Mouse (Mus musculus) CD4-positive, CD25-positive, alpha-beta regulatory T cell, adult 4 months (primary cell): ENCODE measurements around the gene Gtse1. TPM values are rescaled to one million over a fixed set of nuclear protein-coding genes. Genes with fewer than 3 reads are reported as not detected.

Experiments
- ATAC-seq: one replicate; pipeline ENCODE4 v1.8.0; 2017
- polyA plus RNA-seq, 2 experiments: library from polyadenylated mRNA; unstranded; fragments of 100-300 nt; shearing (Covaris generic); gene quantifications; one replicate each; pipeline ENCODE4 v1.2.1; 2017

The Gtse1 gene
- polyA plus RNA-seq, 2 experiments from 2014 or later = 3.0 to 7.1 TPM

- ATAC-seq = no peak
Measured at GRCm38 (mm10) chr15:85877336-85877735, 17.8 kb downstream of the Gtse1 start.

- peak; percentile 92 for ATAC-seq
Measured at GRCm38 (mm10) chr15:85878848-85879497, 19.4 kb downstream of the Gtse1 start, which contains the start of gene Trmu. TSS of gene Trmu (plus strand) at chr15:85879312.

- peak; percentile 35 for ATAC-seq
Measured at GRCm38 (mm10) chr15:85879498-85879895, 20.0 kb downstream of the Gtse1 start.

- no peak for ATAC-seq
Measured at GRCm38 (mm10) chr15:85885606-85886005, 26.1 kb downstream of the Gtse1 start.

GRCm38 (mm10) chr15:85889235-85889634 lies 29.7 kb downstream of the Gtse1 start:
- no peak for ATAC-seq

GRCm38 (mm10) chr15:85891971-85892370 lies 32.4 kb downstream of the Gtse1 start:
- no peak for ATAC-seq

GRCm38 (mm10) chr15:85892498-85893118 lies 33.1 kb downstream of the Gtse1 start:
- ATAC-seq = no peak

GRCm38 (mm10) chr15:85893871-85894270 lies 34.3 kb downstream of the Gtse1 start:
- ATAC-seq = no peak

GRCm38 (mm10) chr15:85896284-85896683 lies 36.7 kb downstream of the Gtse1 start:
- peak; percentile 81 for ATAC-seq

- ATAC-seq = no peak
Measured at GRCm38 (mm10) chr15:85897113-85897512, 37.6 kb downstream of the Gtse1 start.

- ATAC-seq = no peak
Measured at GRCm38 (mm10) chr15:85899396-85899795, 39.9 kb downstream of the Gtse1 start.

- no peak for ATAC-seq
Measured at GRCm38 (mm10) chr15:85900318-85900717, 40.8 kb downstream of the Gtse1 start.

GRCm38 (mm10) chr15:85900801-85901200 lies 41.3 kb downstream of the Gtse1 start:
- no peak for ATAC-seq

- ATAC-seq = no peak
Measured at GRCm38 (mm10) chr15:85902505-85902904, 43.0 kb downstream of the Gtse1 start.

- no peak for ATAC-seq
Measured at GRCm38 (mm10) chr15:85903826-85904225, 44.3 kb downstream of the Gtse1 start.

- ATAC-seq = no peak
Measured at GRCm38 (mm10) chr15:85908660-85909491, 49.3 kb downstream of the Gtse1 start.

GRCm38 (mm10) chr15:85909492-85909829 lies 49.9 kb downstream of the Gtse1 start:
- no peak for ATAC-seq

GRCm38 (mm10) chr15:85909931-85910330 lies 50.4 kb downstream of the Gtse1 start:
- ATAC-seq = no peak

GRCm38 (mm10) chr15:85913605-85914004 lies 54.1 kb downstream of the Gtse1 start:
- ATAC-seq = no peak

GRCm38 (mm10) chr15:85919191-85919891 lies 59.8 kb downstream of the Gtse1 start:
- ATAC-seq = no peak

- ATAC-seq = no peak
Measured at GRCm38 (mm10) chr15:85919892-85920248, 60.3 kb downstream of the Gtse1 start.

- no peak for ATAC-seq
Measured at GRCm38 (mm10) chr15:85921855-85922254, 62.3 kb downstream of the Gtse1 start.
